Comparison of ENCODE assay signal across 9 mouse cellular contexts in genomic region chr2:121480498-121480897, GRCm38 (mm10). TPM values are rescaled to one million over a fixed set of nuclear protein-coding genes. Genes with fewer than 3 reads are reported as not detected.
DNase-seq lines count a peak whose midpoint lies in the region; ATAC-seq lines count a peak whose summit lies in the region.
"Had no signal": no experiment of that assay in that cellular context is flagged by ENCODE, and none has a peak within 500 bp of the region (broad histone marks: within the 10 kb centered on the region; RNA-seq: fewer than 3 reads in every experiment).

No protein-coding gene starts in this region.

- H3K27me3 ChIP-seq in midbrain, embryonic 11.5 days (ENCODE audit: control insufficient read depth, insufficient read depth, low read length) = no peaks in the 10 kb centered on the region
- H3K27me3 ChIP-seq in midbrain, embryonic 13.5 days = no peaks in the 10 kb centered on the region

- no peaks in the 10 kb centered on the region for H3K4me1 ChIP-seq in midbrain, embryonic 11.5 days (ENCODE audit: control insufficient read depth, insufficient read depth, low read length)
- H3K4me1 ChIP-seq in midbrain, embryonic 13.5 days (replicated peaks) = peaks cover 5% of the 10 kb centered on the region; the same call in 1 of the 2 replicates

- H3K9ac ChIP-seq in midbrain, embryonic 11.5 days (ENCODE audit: low read length) = no peak overlapping the region
- H3K9ac ChIP-seq in midbrain, embryonic 13.5 days (replicated peaks) = no peak overlapping the region

- 63% methylated on average over 3 of the region's 3 CpGs for WGBS in midbrain, embryonic 11.5 days
- WGBS in midbrain, embryonic 13.5 days = 62% methylated on average over 3 of the region's 3 CpGs

- no peak overlapping the region for H3K4me3 ChIP-seq in midbrain, embryonic 11.5 days (ENCODE audit: low read depth, low read length)
- H3K4me3 ChIP-seq in midbrain, embryonic 13.5 days (replicated peaks) = no peak overlapping the region

- DNase-seq in adrenal gland, adult (ENCODE audit: inconsistent age in 2 of 2, low spot score in 1 of 2) = peak; percentile 36 to 69
- no peak for DNase-seq in adrenal gland, postnatal 4 days (ENCODE audit: low spot score in 2 of 2)
- peak; percentile 78 for DNase-seq in midbrain, embryonic 11.5 days (ENCODE audit: low spot score, missing footprints)
- peak; percentile 40 for DNase-seq in kidney, postnatal 25 days
- DNase-seq in retina, embryonic 14.5 days (ENCODE audit: low spot score) = peak; percentile 8
- no peak for DNase-seq in ovary, postnatal 36 days (ENCODE audit: low spot score)
- no peak for DNase-seq in MN1 (ENCODE audit: low spot score)

- no peaks in the 10 kb centered on the region for H3K9me3 ChIP-seq in midbrain, embryonic 11.5 days (ENCODE audit: control insufficient read depth, low read length)
- H3K9me3 ChIP-seq in midbrain, embryonic 13.5 days = no peaks in the 10 kb centered on the region

- H3K36me3 ChIP-seq in midbrain, embryonic 11.5 days (ENCODE audit: control insufficient read depth, insufficient read depth, low read length) = no peaks in the 10 kb centered on the region
- H3K36me3 ChIP-seq in midbrain, embryonic 13.5 days = no peaks in the 10 kb centered on the region

- H3K27ac ChIP-seq in midbrain, embryonic 11.5 days (ENCODE audit: low read depth, low read length) = no peak overlapping the region
- no peak overlapping the region for H3K27ac ChIP-seq in midbrain, embryonic 13.5 days
- H3K27ac ChIP-seq: macrophage had no signal

- ATAC-seq in midbrain, embryonic 11.5 days (ENCODE audit: low FRiP score) = no peak
- no peak for ATAC-seq in midbrain, embryonic 13.5 days

- no peak overlapping the region for H3K4me2 ChIP-seq in midbrain, embryonic 11.5 days
- no peak overlapping the region for H3K4me2 ChIP-seq in midbrain, embryonic 13.5 days (replicated peaks)

RNA-seq across cellular contexts. Expression of gene Mfap1b, which starts 6.6 kb away (rescaled TPM):
- 10 to 100 TPM; 28.5 to 31.8 TPM for total RNA-seq in adrenal gland, postnatal 4 days (2021)
- 69.1 and 76.0 TPM in 2 replicates for polyA plus RNA-seq in midbrain, embryonic 11.5 days (2014; fragmentation: Nextera tagmentation; extraction: Ambion mirVana)
- 78.6 and 82.4 TPM in 2 replicates for polyA plus RNA-seq in midbrain, embryonic 13.5 days (2015; fragmentation: Nextera tagmentation; extraction: Ambion mirVana)

RNA-seq across cellular contexts. Expression of gene Serinc4, which starts 23.9 kb away (rescaled TPM):
- total RNA-seq in adrenal gland, postnatal 4 days (2021) = 1 to 10 TPM in 1 of 2 experiments, under 1 TPM in 1; 0.54 to 1.0 TPM
- polyA plus RNA-seq in midbrain, embryonic 11.5 days (2014; fragmentation: Nextera tagmentation; extraction: Ambion mirVana) = 0.48 and 0.77 TPM in 2 replicates
- polyA plus RNA-seq in midbrain, embryonic 13.5 days (2015; fragmentation: Nextera tagmentation; extraction: Ambion mirVana) = 1.3 and 1.5 TPM in 2 replicates

RNA-seq across cellular contexts. Expression of gene Mfap1a, which starts 26.0 kb away (rescaled TPM):
- total RNA-seq in adrenal gland, postnatal 4 days (2021) = 10 to 100 TPM; 29.0 to 32.5 TPM
- 27.0 and 27.9 TPM in 2 replicates for polyA plus RNA-seq in midbrain, embryonic 11.5 days (2014; fragmentation: Nextera tagmentation; extraction: Ambion mirVana)
- 37.3 and 37.7 TPM in 2 replicates for polyA plus RNA-seq in midbrain, embryonic 13.5 days (2015; fragmentation: Nextera tagmentation; extraction: Ambion mirVana)

RNA-seq across cellular contexts. Expression of gene Wdr76, which starts 26.0 kb away (rescaled TPM):
- total RNA-seq in adrenal gland, postnatal 4 days (2021) = 10 to 100 TPM; 12.0 to 13.6 TPM
- 13.4 and 14.6 TPM in 2 replicates for polyA plus RNA-seq in midbrain, embryonic 11.5 days (2014; fragmentation: Nextera tagmentation; extraction: Ambion mirVana)
- polyA plus RNA-seq in midbrain, embryonic 13.5 days (2015; fragmentation: Nextera tagmentation; extraction: Ambion mirVana) = 6.4 and 7.9 TPM in 2 replicates

RNA-seq across cellular contexts. Expression of gene Hypk, which starts 27.4 kb away (rescaled TPM):
- 10 to 100 TPM; 35.6 to 40.2 TPM for total RNA-seq in adrenal gland, postnatal 4 days (2021)
- polyA plus RNA-seq in midbrain, embryonic 11.5 days (2014; fragmentation: Nextera tagmentation; extraction: Ambion mirVana) = 118 and 128 TPM in 2 replicates
- 117 and 118 TPM in 2 replicates for polyA plus RNA-seq in midbrain, embryonic 13.5 days (2015; fragmentation: Nextera tagmentation; extraction: Ambion mirVana)

Comparison
In these comparisons a context has a peak if more than half of its experiments do, and no peak if none do; other contexts are left out.
1. DNase-seq: peak in adrenal gland, adult (2 of 2), midbrain, embryonic 11.5 days (single experiment), kidney, postnatal 25 days (2 of 2) and retina, embryonic 14.5 days (single experiment); none in adrenal gland, postnatal 4 days (0 of 2), ovary, postnatal 36 days (single experiment) and MN1 (single experiment).